ENCODE assay signal across 23 mouse cellular contexts in genomic region chr10:49639901-49640300, GRCm38 (mm10).
DNase-seq lines count a peak whose midpoint lies in the region; ATAC-seq and TF ChIP-seq lines count a peak whose summit lies in the region.
"Had no signal": no experiment of that assay in that cellular context is flagged by ENCODE, and none has a peak within 500 bp of the region (broad histone marks: within the 10 kb centered on the region; RNA-seq: fewer than 3 reads in every experiment).

No protein-coding gene starts in this region.

- no peak for TF ChIP-seq CTCF in forebrain, postnatal 0 days (IDR thresholded peaks at IDR 0.05; ENCODE audit: low read depth)

- no peak overlapping the region for H3K9ac ChIP-seq in forebrain, postnatal 0 days
- H3K9ac ChIP-seq: heart, embryonic 12.5 days; intestine, embryonic 15.5 days; liver, embryonic 15.5 days; lung, embryonic 15.5 days had no signal

- H3K27ac ChIP-seq in forebrain, postnatal 0 days (ENCODE audit: low read depth, low read length) = no peak overlapping the region
- H3K27ac ChIP-seq: intestine, embryonic 15.5 days; left cerebral cortex, adult 2 months; limb, embryonic 10.5 days; liver, embryonic 15.5 days; lung, embryonic 15.5 days; macrophage; midbrain, embryonic 10.5 days had no signal

- no peaks in the 10 kb centered on the region for H3K4me1 ChIP-seq in forebrain, postnatal 0 days (ENCODE audit: insufficient read depth)
- H3K4me1 ChIP-seq: heart, embryonic 12.5 days; intestine, embryonic 15.5 days; limb, embryonic 10.5 days; liver, embryonic 15.5 days; lung, embryonic 15.5 days; midbrain, embryonic 10.5 days had no signal

- H3K36me3 ChIP-seq in forebrain, postnatal 0 days (ENCODE audit: insufficient read depth) = no peaks in the 10 kb centered on the region
- H3K36me3 ChIP-seq: heart, embryonic 12.5 days; intestine, embryonic 15.5 days; limb, embryonic 10.5 days; liver, embryonic 15.5 days; lung, embryonic 15.5 days; midbrain, embryonic 10.5 days had no signal

- WGBS in forebrain, postnatal 0 days = 62% methylated on average over 2 of the region's 2 CpGs

- no peak overlapping the region for H3K4me3 ChIP-seq in forebrain, postnatal 0 days (ENCODE audit: low read depth, low read length)
- H3K4me3 ChIP-seq: heart, embryonic 12.5 days; intestine, embryonic 15.5 days; left cerebral cortex, adult 2 months; limb, embryonic 10.5 days; liver, embryonic 15.5 days; lung, embryonic 15.5 days; midbrain, embryonic 10.5 days had no signal

- intact Hi-C loops in left cerebral cortex, postnatal 4 days (cut with DNase I) = no loop called here
- intact Hi-C loops in left cerebral cortex, postnatal 25 days (cut with DNase I) = no loop called here

- DNase-seq in left cerebral cortex, postnatal 4 days = peak; percentile 73
- DNase-seq in left cerebral cortex, postnatal 25 days (ENCODE audit: low spot score in 2 of 2) = no peak
- DNase-seq in cerebellum, adult 11-12 months = peak; percentile 85
- DNase-seq in cerebellum, adult 9-11 months = peak; percentile 87
- no peak for DNase-seq in retina, postnatal 1 day
- no peak for DNase-seq in testis, postnatal 10 days (ENCODE audit: low spot score)
- DNase-seq in forebrain, postnatal 0 days = no peak
- DNase-seq: adrenal gland, adult 2 months; gastrocnemius, postnatal 25 days; heart, adult 18-20 months; heart, postnatal 10 days; kidney, adult 9 months; kidney, postnatal 25 days; liver; thymus, postnatal 14 days had no signal

- no peaks in the 10 kb centered on the region for H3K9me3 ChIP-seq in forebrain, postnatal 0 days (ENCODE audit: low read length)
- H3K9me3 ChIP-seq: heart, embryonic 12.5 days; intestine, embryonic 15.5 days; limb, embryonic 10.5 days; liver, embryonic 15.5 days; lung, embryonic 15.5 days; midbrain, embryonic 10.5 days had no signal

- no peak for ATAC-seq in forebrain, postnatal 0 days
- ATAC-seq: intestine, embryonic 15.5 days had no signal

- no peaks in the 10 kb centered on the region for H3K27me3 ChIP-seq in forebrain, postnatal 0 days (ENCODE audit: insufficient read depth, low read length)
- H3K27me3 ChIP-seq: heart, embryonic 12.5 days; intestine, embryonic 15.5 days; liver, embryonic 15.5 days; lung, embryonic 15.5 days had no signal

- no peak overlapping the region for H3K4me2 ChIP-seq in forebrain, postnatal 0 days (ENCODE audit: low read depth)
- H3K4me2 ChIP-seq: heart, embryonic 12.5 days; intestine, embryonic 15.5 days; liver, embryonic 15.5 days; lung, embryonic 15.5 days had no signal

Comparison
In these comparisons a context has a peak if more than half of its experiments do, and no peak if none do; other contexts are left out.
1. DNase-seq: peak in left cerebral cortex, postnatal 4 days (single experiment), cerebellum, adult 11-12 months (single experiment) and cerebellum, adult 9-11 months (single experiment); none in left cerebral cortex, postnatal 25 days (0 of 2), retina, postnatal 1 day (single experiment), testis, postnatal 10 days (single experiment) and forebrain, postnatal 0 days (single experiment).